Mouse (Mus musculus): ENCODE results near the gene Exog.
A peak's percentile ranks its signal among the peaks of the same experiment; 100 is the strongest.

DNA sequence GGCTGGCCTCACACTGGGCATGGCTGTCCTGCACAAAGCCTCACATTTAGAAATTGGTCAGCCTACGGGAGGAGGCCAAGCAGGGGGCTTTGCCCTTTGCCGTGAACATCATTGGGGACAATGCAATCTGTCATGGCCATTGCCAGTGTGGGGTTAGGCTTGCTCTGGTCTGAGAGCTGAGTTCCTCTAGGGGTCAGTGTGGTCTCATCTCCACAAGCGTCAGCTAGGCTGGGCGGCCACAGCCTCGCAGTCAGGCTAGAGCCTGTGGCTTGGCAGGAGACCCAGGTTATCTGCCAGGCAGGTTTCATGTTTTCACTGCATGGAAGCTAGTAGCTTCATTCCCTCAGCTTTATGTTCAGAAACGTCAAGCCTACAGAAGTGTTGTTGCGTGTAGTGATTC, 20.9 kb downstream of the Exog start:
- peak; percentile 9; the same call in 1 of the 2 replicates for TF ChIP-seq CTCF (conservative IDR thresholded peaks at IDR 0.05; ENCODE audit: low read length)
- TF ChIP-seq NANOG (IDR thresholded peaks at IDR 0.05; ENCODE audit: borderline replicate concordance, low read length), result no peak
- no peak for TF ChIP-seq POU5F1 (IDR thresholded peaks at IDR 0.05; ENCODE audit: borderline replicate concordance, low read length)
